Mouse (Mus musculus): ENCODE data around the gene Metap1. TPM values are rescaled to one million over a fixed set of nuclear protein-coding genes. Genes with fewer than 3 reads are reported as not detected.

Gene Metap1
- 60.7 TPM for polyA plus RNA-seq (2017; shearing (Covaris generic))

DNA sequence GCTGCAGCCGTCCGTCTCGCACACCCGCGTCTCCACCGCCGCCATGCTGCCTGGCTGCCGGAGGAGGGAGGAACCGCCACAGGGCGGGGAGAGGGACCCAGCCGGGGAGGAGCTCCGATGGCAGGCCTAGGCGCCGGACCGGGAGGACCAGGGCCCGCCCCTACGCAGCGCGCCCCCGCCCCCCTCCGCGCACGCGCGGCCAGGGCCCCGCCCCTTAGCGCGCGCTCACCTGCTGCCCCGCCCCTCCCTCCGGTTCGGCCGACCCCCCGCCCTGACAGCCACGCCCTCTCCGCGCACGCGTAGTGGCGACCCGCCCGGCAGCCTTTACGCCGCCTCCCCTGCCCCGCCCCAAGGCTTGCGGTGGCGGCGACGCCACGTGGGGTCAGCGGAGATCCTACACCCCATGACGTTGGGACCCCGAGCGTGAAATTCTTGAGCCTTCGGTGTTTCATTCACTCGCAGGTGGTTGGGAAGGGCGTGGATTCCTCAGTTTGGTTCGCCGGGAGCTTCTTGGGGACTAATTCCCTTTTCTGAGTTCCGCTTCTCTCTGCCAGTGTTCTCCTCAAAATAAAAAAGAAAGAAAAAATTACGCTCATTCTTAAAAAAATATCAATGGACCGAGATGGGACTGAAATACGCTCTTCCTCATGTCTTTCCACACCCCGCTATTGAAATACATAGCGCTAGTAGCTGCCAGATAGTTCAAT lies at the start of gene Metap1:
Gene Metap1, minus strand, starts transcription at position 189 of the 707 bp plus-strand sequence.

DNA sequence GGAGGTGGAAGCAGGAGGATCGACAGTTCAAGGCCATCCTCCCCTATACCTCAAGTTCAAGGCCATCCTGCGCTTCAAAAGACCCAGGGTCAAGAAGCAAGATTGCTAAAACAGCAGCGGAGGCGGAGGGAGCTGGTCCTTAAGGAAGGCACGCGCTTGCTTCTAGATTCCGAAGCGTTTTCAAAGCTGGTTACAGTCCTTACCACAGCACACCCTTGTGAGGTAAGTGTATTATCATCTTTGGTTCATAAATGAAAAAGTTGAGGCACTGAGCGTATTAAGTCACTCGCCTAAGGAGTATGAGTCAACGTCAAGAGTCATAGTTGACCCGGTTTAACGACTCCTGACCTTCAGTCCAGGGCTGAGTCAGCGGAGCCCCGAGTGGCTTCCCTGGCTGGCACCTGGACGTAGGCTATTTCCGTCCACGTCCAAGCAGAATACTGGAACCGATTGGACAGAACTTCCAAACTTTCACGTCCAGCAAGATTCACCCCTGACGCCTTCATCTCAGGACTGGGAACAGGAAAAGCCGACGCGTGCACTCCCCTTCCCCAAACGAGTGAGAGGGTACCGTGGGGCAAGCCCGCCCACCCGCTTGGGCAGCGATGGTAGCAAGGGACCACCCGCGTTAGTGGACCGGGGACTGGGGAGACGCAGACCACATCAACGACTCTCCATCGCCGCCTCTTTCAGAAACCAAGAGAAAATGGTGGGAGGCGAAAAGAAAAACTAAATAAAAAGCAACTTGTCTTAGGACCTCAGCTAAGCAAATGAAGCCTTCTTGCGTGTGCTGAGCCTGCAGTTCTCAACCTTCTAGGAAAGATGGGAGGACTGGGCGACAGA lies 37.0 kb upstream of the Metap1 start, which contains the start of gene Eif4e:
Gene Eif4e, plus strand, starts transcription at position 107 of the 843 bp plus-strand sequence.

DNA sequence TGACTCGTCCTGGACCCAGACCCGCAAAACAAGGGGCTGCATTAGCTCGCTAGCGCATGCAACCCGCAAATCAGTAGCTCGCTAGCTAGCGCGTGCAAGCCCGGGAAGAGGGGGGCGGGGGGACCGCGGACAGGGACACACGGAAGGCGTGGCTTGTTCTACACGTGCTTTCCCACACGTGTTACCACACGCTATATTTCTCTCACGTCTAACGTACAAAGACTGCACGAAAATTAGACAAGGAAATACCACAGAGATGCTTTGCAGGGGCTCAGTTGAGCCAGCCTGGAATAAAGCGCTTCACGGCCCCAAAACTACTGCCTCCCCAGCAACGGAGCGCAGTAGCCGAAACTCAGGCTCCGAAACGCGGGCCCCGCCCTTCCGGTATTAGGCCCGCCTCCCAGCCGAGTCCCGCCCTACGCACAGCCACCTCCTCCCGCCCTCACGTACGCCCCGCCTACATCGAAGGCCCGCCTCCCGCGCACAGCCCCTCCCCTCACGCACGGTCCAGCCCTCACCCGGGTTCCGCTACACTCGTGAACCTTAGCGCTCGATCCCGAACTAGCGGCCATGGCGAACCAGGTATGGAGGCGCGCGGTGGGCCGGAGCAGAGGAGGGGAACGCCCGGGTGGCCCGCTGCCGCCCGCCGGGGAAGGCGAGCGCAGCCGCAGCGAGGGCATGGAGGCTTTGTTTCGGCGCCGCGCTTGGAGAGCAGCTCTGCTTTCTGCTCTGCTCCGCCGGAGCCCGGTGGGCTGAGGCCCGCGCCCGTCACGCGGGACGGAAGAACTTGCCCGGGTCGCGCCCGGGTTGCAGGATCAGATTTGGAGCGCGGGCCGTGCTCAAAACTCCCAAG lies 46.5 kb downstream of the Metap1 start, which contains the start of gene Adh5:
Gene Adh5, plus strand, starts transcription at position 482 of the 853 bp plus-strand sequence.

DNA sequence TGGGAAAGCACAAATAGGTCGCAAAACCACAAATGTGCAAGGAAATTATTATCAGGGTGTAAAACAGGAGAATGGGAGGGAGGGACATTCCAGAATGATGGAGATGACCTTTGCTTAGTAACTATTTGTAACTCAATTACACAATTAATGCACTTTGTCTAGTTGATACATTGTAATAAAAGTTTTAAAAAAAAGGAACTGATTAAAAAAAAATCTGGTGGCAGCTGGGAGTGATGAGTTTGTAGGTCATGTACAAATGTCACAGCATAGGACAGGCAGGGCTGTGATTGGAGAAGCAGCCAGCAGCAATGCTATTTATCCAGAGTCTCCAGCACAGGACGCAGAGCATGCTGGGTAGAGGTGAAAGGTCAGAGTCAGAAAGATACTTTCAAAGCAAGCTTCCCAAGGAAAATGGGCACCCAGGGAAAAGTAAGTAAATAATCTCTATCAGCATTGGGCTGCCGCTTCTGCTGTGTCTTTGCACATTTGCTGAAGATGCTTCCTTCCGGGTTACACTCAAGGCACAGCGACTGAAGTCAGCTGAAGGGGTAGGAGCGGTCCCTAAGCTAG lies 74.1 kb downstream of the Metap1 start, which contains the start of gene Adh4:
Gene Adh4, plus strand, starts transcription at position 346 of the 570 bp plus-strand sequence.

Other genes starting within 250 kb of the Metap1 start
- 2.4 TPM for gene Adh1, start 228.5 kb downstream of the Metap1 start, polyA plus RNA-seq (2017; shearing (Covaris generic))
- not detected for gene Adh6a, start 176.2 kb downstream of the Metap1 start, polyA plus RNA-seq (2017; shearing (Covaris generic))
- gene Adh6b, start 147.7 kb downstream of the Metap1 start, polyA plus RNA-seq (2017; shearing (Covaris generic)), result not detected
- not detected for gene Adh4, start 74.0 kb downstream of the Metap1 start, polyA plus RNA-seq (2017; shearing (Covaris generic))
- gene Adh5, start 46.4 kb downstream of the Metap1 start, polyA plus RNA-seq (2017; shearing (Covaris generic)), result 158 TPM
- gene Eif4e, start 36.7 kb upstream of the Metap1 start, polyA plus RNA-seq (2017; shearing (Covaris generic)), result 233 TPM

Data from activated CD4-positive, CD25-positive, alpha-beta regulatory T cell, adult 9 weeks (primary cell).